Mouse (Mus musculus) megakaryocyte, embryonic 14.5 days (primary cell): ENCODE measurements around the gene Taok2. TPM values are rescaled to one million over a fixed set of nuclear protein-coding genes. Genes with fewer than 3 reads are reported as not detected.
"Not testable (repeated sequence)": the region's sequence is repeated elsewhere in the genome, so short reads cannot be mapped to it uniquely, and the experiment has no call there.

Experiments used
- H3K27me3 ChIP-seq: replicated peaks from 2 replicates; pipeline ENCODE3; 2012; ENCODE audit warnings: inconsistent platforms
- H3K36me3 ChIP-seq: replicated peaks from 2 replicates; pipeline ENCODE3; 2012; ENCODE audit warnings: low read length, inconsistent platforms, mixed read lengths
- H3K4me1 ChIP-seq: 2 replicates; pipeline ENCODE4 v1.6.1; 2012; ENCODE audit warnings: inconsistent platforms
- H3K4me3 ChIP-seq: replicated peaks from 2 replicates; pipeline ENCODE3; 2012; ENCODE audit warnings: moderate library complexity, mild to moderate bottlenecking, inconsistent platforms
- H3K9me3 ChIP-seq: 2 replicates; pipeline ENCODE4 v1.6.1; 2012; ENCODE audit warnings: inconsistent platforms
- FLI1 ChIP-seq: IDR thresholded peaks from 2 replicates; pipeline ENCODE4 v1.6.1; 2012; ENCODE audit warnings: low read length, inconsistent platforms, mixed read lengths
- GATA1 ChIP-seq: IDR thresholded peaks from 3 replicates; pipeline ENCODE4 v1.6.1; 2012; ENCODE audit warnings: mixed read lengths, low read length, inconsistent platforms, borderline replicate concordance
- polyA plus RNA-seq: library from polyadenylated mRNA; stranded (reverse); fragments of >175 nt; gene quantifications from 2 replicates; pipeline ENCODE4 v1.2.3, GENCODE M21; 2012; ENCODE audit warnings: low replicate concordance; ENCODE audit not compliant: insufficient read depth

The Taok2 gene
- 159 and 479 TPM in 2 replicates for polyA plus RNA-seq

DNA sequence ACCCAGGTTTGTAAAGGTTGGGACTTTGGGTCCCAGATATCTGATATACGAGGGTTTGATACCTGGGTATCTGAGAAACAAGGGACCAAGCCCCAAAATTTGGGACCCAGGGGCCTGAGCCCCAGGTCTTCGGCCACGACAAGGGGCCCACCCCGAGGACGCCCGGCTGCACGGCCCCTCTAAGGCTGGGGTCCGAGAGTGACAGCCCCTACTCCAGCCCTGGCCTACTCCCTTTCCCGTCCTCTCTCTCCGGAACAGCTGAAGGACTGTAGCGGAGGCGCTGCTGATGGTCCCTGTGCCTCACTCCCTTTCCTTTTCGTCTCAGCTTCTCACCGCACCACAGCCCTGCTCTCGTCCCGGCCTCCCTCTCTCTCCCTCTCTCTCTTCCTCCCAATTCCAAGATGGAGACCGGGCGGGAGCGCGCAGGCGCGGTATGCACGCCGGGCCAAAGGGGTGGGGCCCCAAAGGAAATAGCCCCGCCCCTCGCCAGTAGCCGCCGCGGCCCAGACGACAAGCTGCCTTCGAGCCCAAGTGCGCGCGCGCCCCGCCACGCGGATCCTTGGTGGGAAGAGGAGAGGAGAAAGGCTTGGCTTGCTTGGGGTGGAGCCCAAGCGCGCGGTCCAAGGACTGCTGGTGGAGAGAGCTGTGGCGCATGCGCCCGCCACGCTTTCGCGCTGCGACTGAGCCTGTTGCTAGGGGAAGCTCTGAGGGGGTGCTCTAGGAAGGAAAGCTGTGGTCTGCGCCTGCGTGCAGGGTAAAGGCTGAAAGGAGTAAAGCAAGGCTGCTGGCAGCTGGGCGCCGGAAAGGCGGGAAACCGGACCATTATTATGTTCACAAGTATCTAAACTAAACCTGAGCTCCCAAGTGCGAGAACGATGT, at the start of gene Taok2:
Gene Taok2 (minus strand): TSS at position 418 of the 879 bp plus-strand sequence.
- Histone ChIP-seq H3K27me3 (no peaks in the 10 kb centered on the region), H3K4me1 (peaks cover 61% of the 10 kb centered on the region), H3K9me3 (no peaks in the 10 kb centered on the region), H3K36me3 (peaks cover 68% of the 10 kb centered on the region), H3K4me3 (peak within 1 kb of the TSS; percentile 100)
- TF ChIP-seq FLI1, result no peak; the same call in 1 of the 2 replicates
- no peak for TF ChIP-seq GATA1

DNA sequence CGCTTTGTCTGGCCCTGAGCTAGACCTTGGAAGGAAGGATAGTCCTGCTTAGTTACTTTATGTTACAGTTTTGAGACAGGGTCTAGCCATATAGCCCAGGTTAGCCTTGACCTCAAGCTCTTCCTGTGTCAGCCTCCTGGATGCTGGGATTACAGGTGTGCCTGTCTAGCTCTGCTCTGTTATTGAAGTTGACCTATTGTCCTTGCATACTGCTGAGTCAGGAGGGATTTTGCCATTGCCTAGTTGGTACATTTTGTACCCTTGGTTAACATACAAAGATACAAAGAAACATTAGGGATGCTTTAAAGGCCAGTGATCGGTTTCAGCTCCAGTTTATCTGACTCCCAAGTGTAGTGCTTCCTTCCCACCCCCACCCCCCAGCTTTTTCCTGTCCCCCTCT, 48.1 kb upstream of the Taok2 start:
- Histone ChIP-seq H3K36me3 (peaks cover 71% of the 10 kb centered on the region), H3K4me1 (peaks cover 45% of the 10 kb centered on the region), H3K4me3 (no peak overlapping the region), H3K9me3 (no peaks in the 10 kb centered on the region), H3K27me3 (no peaks in the 10 kb centered on the region)
- TF ChIP-seq FLI1, result no peak
- TF ChIP-seq GATA1, result no peak

DNA sequence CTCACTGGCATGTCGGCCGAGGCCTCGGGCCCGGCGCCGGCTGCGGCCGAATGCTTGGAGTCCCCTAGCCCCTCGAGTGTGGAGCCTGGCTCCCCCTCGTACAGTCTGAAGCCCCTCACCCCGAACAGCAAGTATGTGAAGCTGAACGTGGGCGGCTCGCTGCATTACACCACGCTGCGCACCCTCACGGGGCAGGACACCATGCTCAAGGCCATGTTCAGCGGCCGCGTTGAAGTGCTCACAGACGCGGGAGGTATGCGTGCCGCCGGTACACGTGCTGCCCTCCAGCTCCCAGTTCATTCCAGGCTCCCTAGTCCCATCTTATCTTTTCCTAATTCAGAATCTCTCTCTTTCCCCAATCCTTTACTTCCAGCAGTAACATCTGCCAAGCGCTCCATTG, 44.5 kb upstream of the Taok2 start:
- Histone ChIP-seq H3K36me3 (peaks cover 36% of the 10 kb centered on the region), H3K27me3 (no peaks in the 10 kb centered on the region), H3K4me1 (peaks cover 74% of the 10 kb centered on the region), H3K9me3 (no peaks in the 10 kb centered on the region), H3K4me3 (peak overlapping the region; percentile 100)
- no peak for TF ChIP-seq FLI1
- no peak for TF ChIP-seq GATA1

DNA sequence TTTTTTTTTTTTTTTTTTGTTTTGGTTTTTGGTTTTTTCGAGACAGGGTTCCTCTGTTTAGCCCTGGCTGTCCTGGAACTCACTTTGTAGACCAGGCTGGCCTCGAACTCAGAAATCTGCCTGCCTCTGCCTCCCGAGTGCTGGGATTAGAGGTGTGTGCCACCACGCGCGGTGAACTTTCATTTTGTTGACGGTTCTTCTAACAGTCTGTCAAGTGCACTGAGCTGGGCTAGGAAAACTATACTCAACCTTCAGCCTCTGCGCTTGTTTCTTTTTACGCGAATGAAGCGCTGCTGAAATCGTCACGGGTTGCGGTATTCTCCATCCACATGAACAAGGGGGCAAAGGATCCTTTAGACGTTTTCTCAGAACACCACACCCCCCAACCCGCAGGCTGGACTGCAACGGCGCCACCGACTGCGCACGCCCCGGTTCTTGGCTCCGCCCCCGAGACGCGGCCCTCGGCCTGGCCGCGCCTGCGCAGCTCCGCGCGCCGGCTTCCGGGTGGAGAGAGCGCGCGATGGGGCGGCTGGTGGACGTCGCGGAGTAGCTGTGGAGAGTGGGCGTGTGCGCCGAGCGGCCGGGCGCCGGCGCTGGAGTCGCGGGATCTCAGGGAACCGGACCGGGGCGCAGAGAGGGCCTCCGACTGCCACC, 44.0 kb upstream of the Taok2 start, which contains the start of gene Kctd13:
Gene Kctd13 (plus strand): TSS at position 496 of the 654 bp plus-strand sequence.
- peaks cover 77% of the 10 kb centered on the region for H3K4me1 ChIP-seq
- H3K9me3 ChIP-seq, result no peaks in the 10 kb centered on the region
- H3K4me3 ChIP-seq, result peak within 1 kb of the TSS; percentile 100
- TF ChIP-seq FLI1 (no peak), GATA1 (no peak)
- H3K36me3 ChIP-seq, result peaks cover 32% of the 10 kb centered on the region
- H3K27me3 ChIP-seq, result no peaks in the 10 kb centered on the region

DNA sequence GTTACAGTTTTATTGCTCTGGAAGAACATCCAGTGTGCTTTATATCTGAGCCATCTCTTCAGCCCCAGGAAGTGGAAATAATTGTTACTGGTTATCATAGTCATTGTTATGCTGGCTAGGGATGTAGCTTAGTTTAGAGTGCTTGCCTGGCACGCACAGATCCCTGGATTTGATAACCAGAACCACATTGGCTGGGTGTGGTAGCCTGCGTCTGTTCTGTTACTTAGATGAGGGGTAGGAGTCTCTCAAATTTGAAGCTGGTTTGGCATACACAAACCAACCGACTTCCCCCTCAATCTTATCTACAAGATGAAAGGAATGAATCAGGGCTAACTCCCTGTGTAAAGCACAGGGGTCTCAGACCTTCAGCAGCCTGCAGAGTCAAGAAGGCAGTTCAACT, 41.8 kb upstream of the Taok2 start:
- H3K36me3 ChIP-seq, result peaks cover 13% of the 10 kb centered on the region
- peaks cover 71% of the 10 kb centered on the region for H3K4me1 ChIP-seq
- no peaks in the 10 kb centered on the region for H3K9me3 ChIP-seq
- H3K27me3 ChIP-seq, result no peaks in the 10 kb centered on the region
- no peak overlapping the region for H3K4me3 ChIP-seq
- TF ChIP-seq GATA1 (peak; percentile 23; the same call in 1 of the 3 replicates), FLI1 (no peak)

DNA sequence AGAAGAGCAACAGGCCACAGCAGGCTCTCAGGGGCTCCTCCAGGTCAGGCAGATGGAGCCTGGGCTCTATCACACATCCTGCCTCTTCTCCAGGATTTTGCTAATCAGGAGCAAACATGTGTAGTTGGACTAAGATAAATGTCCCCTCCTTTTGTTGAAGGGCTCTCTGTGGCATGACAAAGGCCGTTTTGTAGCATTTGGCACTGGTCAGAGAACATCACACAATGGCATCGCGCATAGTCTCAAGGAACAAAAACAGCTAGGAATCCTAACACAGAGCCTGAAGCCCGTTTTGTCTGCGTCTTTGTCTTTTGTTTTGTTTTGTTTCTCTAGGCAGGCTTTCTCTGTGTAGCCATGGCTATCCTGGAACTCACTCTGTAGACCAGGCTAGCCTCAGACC, 39.5 kb upstream of the Taok2 start:
- no peak for TF ChIP-seq FLI1
- TF ChIP-seq GATA1, result no peak
- peak overlapping the region; percentile 31 for H3K4me3 ChIP-seq

DNA sequence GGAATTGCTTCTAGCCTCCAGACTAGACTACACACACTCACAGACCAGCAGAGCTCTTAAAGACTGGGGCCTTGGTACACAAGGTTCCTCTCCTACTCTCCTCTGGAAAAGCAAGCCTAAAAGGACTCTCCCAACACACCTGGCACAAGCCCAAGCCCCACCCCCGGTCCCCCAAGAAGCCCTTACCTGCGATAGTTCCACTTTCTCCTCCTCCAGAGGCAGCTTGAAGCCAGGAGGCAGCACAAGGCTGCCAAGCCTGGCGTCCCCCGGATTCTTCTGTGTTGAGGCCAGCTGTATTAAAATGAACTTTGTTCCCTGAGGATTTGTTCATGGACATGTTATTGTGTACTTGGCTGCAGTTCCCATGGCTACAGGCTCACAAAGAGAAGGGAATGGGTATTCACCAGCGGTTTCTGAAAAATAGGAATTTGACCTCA, 38.1 kb upstream of the Taok2 start, which contains the start of gene Tmem219:
Gene Tmem219 (minus strand): TSS at position 294 of the 437 bp plus-strand sequence.
- Histone ChIP-seq H3K9me3 (no peaks in the 10 kb centered on the region), H3K27me3 (no peaks in the 10 kb centered on the region), H3K4me1 (peaks cover 59% of the 10 kb centered on the region), H3K36me3 (no peaks in the 10 kb centered on the region), H3K4me3 (no peak within 1 kb of the TSS)
- TF ChIP-seq GATA1, result no peak
- no peak for TF ChIP-seq FLI1

More for the DNA sequence above, 39.5 kb upstream of the Taok2 start:
- H3K4me1 ChIP-seq, result peaks cover 62% of the 10 kb centered on the region
- no peaks in the 10 kb centered on the region for H3K36me3 ChIP-seq
- no peaks in the 10 kb centered on the region for H3K9me3 ChIP-seq
- H3K27me3 ChIP-seq, result no peaks in the 10 kb centered on the region

DNA sequence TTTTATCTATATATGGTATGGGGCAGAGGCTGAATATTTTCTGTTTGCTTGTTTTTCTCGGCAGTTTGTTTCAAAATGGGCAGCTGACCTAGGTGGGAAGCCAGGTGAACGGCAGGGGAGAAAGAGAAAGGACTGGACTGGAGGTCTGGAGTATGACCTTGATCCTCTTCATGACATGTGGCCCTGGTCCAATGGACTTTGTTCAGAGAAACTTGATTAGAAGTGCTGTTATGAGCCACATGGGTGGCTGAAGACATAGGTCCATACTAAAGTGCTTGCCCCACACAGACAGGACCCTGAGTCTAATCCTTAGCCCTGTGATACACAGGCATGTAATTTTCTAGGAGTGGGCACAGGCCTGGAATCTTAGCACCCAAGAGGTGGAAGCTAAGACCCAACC, 37.1 kb upstream of the Taok2 start:
- TF ChIP-seq GATA1 (no peak), FLI1 (no peak)
- Histone ChIP-seq H3K4me3 (no peak overlapping the region), H3K27me3 (no peaks in the 10 kb centered on the region), H3K36me3 (no peaks in the 10 kb centered on the region), H3K4me1 (peaks cover 52% of the 10 kb centered on the region), H3K9me3 (no peaks in the 10 kb centered on the region)

DNA sequence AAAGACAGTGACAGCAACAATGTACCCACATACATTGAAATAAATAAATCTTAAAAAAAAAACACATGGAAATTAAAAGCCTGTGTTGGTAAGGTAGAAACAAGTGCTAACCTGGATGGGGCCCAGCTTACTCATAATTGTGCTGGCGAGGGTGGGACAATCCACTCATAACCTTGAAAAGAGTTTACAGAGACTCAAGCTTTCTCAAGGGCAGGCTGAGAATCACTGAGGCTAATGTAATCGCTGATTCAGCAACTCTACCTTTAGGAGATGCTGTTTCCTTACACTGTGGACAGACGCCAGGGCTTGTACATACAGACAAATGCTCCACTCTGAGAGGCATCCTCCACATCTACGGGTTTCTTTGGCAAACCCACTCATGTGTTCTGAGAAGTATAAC, 35.5 kb upstream of the Taok2 start:
- Histone ChIP-seq H3K4me1 (peaks cover 47% of the 10 kb centered on the region), H3K36me3 (no peaks in the 10 kb centered on the region), H3K27me3 (peaks cover 2% of the 10 kb centered on the region), H3K4me3 (no peak overlapping the region), H3K9me3 (no peaks in the 10 kb centered on the region)
- TF ChIP-seq GATA1 (no peak), FLI1 (no peak)

DNA sequence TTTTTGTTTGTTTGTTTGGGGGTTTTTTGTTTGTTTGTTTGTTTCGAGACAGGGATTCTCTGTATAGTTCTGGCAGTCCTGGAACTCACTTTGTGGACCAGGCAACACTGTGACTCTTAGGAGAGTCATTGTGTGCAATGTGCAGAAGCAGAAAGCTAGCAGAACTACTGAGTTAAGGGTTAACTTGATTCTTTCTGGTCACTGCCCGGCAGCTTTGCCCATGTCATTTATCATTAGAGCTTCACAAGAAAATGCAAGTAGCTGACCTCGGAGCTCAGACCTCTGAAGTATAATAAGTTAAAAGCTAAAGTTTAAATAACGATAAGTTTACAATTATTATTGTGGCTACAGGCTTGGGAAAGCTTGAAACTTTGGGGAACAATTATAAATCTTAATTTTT, 33.9 kb upstream of the Taok2 start:
- H3K9me3 ChIP-seq, H3K4me3 ChIP-seq, H3K36me3 ChIP-seq, H3K27me3 ChIP-seq: not testable (repeated sequence)
- H3K4me1 ChIP-seq, result peaks cover 31% of the 10 kb centered on the region
